Mouse (Mus musculus) erythroblast, embryonic 14.5 days (primary cell): Measurements from ENCODE around the gene Grk5.

Experiments used
- GATA1 ChIP-seq: IDR thresholded peaks from 2 replicates; pipeline ENCODE4 v1.6.1; 2012; ENCODE audit warnings: low read length, inconsistent platforms, mixed read lengths
- TAL1 ChIP-seq: IDR thresholded peaks from 3 replicates; pipeline ENCODE4 v1.6.1; 2012; ENCODE audit warnings: low read length, inconsistent platforms, mixed read lengths

DNA sequence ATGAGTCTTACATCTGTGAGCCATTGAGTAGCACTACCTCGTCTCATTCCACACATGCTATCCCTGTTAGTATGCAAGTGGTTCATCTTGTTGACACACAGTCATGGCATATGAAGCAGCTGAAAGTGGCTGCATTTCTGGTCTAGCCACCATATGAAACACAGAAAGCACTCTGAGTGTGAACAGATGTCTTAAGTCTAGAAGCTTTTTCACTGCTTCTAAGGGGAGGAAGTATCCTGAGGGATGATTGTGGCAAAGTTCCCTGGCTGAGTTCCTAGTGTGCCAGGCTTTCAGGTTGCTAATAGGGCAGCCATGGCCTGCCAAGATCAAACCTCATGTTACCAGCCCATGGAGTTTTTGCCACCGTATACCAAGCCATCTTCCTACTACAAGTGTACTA is 159.1 kb downstream of the Grk5 start:
- TF ChIP-seq TAL1 (no peak), GATA1 (no peak)
